Mouse (Mus musculus): ENCODE measurements around the gene Nox4.
A peak's percentile ranks its signal among the peaks of the same experiment; 100 is the strongest.

Gene Nox4

GRCm38 (mm10) chr7:87245856-87246579 lies at the start of gene Nox4:
TSS of gene Nox4 (plus strand) at chr7:87246096.
- no peak for DNase-seq

GRCm38 (mm10) chr7:87204751-87205150 lies 41.1 kb upstream of the Nox4 start:
- peak in 1 of 2 experiments; percentile 1 for DNase-seq

GRCm38 (mm10) chr7:87221712-87222111 lies 24.2 kb upstream of the Nox4 start:
- DNase-seq: no peak

- DNase-seq: no peak
Measured at GRCm38 (mm10) chr7:87222751-87223150, 23.1 kb upstream of the Nox4 start.

GRCm38 (mm10) chr7:87225617-87226016 lies 20.3 kb upstream of the Nox4 start:
- DNase-seq: no peak

- DNase-seq: no peak
Measured at GRCm38 (mm10) chr7:87227051-87227948, 18.6 kb upstream of the Nox4 start.

GRCm38 (mm10) chr7:87229502-87229901 lies 16.4 kb upstream of the Nox4 start:
- DNase-seq: no peak

- DNase-seq: no peak
Measured at GRCm38 (mm10) chr7:87241139-87241538, 4.8 kb upstream of the Nox4 start.

GRCm38 (mm10) chr7:87246580-87246934 lies 661 bp downstream of the Nox4 start:
- DNase-seq: peak; percentile 14 to 42

GRCm38 (mm10) chr7:87246940-87247339 lies 1.0 kb downstream of the Nox4 start:
- no peak for DNase-seq

- peak in 1 of 2 experiments; percentile 14 for DNase-seq
Measured at GRCm38 (mm10) chr7:87247926-87248325, 2.0 kb downstream of the Nox4 start.

GRCm38 (mm10) chr7:87252071-87252470 lies 6.2 kb downstream of the Nox4 start:
- no peak for DNase-seq

- peak in 1 of 2 experiments; percentile 3 for DNase-seq
Measured at GRCm38 (mm10) chr7:87277225-87277624, 31.3 kb downstream of the Nox4 start.

GRCm38 (mm10) chr7:87303726-87304315 lies 57.9 kb downstream of the Nox4 start:
- DNase-seq: no peak

- DNase-seq: no peak
Measured at GRCm38 (mm10) chr7:87321571-87321970, 75.7 kb downstream of the Nox4 start.

GRCm38 (mm10) chr7:87322085-87322484 lies 76.2 kb downstream of the Nox4 start:
- no peak for DNase-seq

GRCm38 (mm10) chr7:87330782-87331558 lies 85.1 kb downstream of the Nox4 start:
- DNase-seq: no peak

- no peak for DNase-seq
Measured at GRCm38 (mm10) chr7:87345598-87345997, 99.7 kb downstream of the Nox4 start.

- no peak for DNase-seq
Measured at GRCm38 (mm10) chr7:87352818-87353217, 106.9 kb downstream of the Nox4 start.

- peak in 1 of 2 experiments; percentile 6 for DNase-seq
Measured at GRCm38 (mm10) chr7:87367834-87368233, 121.9 kb downstream of the Nox4 start.

- no peak for DNase-seq
Measured at GRCm38 (mm10) chr7:87369131-87369530, 123.2 kb downstream of the Nox4 start.

GRCm38 (mm10) chr7:87370789-87371188 lies 124.9 kb downstream of the Nox4 start:
- DNase-seq: no peak

- DNase-seq: no peak
Measured at GRCm38 (mm10) chr7:87371316-87371715, 125.4 kb downstream of the Nox4 start.

Measured in lung, adult 18-20 months (tissue).